Mouse (Mus musculus) gonadal fat pad, adult 2 months (tissue): ENCODE data around the gene Parp16. TPM values are rescaled to one million over a fixed set of nuclear protein-coding genes. Genes with fewer than 3 reads are reported as not detected.
"Not testable (repeated sequence)": the region's sequence is repeated elsewhere in the genome, so short reads cannot be mapped to it uniquely, and the experiment has no call there.

Experiments used
- DNase-seq: peaks from one replicate; pipeline ENCODE4 v3.0.0-alpha.2; 2012; ENCODE audit warnings: low read depth
- polyA plus RNA-seq: library from polyadenylated mRNA; depleted of rRNA; stranded (reverse); fragments of >200 nt; gene quantifications from 2 replicates; pipeline ENCODE4 v1.2.3, GENCODE M21; 2012

Gene Parp16
- polyA plus RNA-seq, 1 experiment, result 12.9 TPM

DNA sequence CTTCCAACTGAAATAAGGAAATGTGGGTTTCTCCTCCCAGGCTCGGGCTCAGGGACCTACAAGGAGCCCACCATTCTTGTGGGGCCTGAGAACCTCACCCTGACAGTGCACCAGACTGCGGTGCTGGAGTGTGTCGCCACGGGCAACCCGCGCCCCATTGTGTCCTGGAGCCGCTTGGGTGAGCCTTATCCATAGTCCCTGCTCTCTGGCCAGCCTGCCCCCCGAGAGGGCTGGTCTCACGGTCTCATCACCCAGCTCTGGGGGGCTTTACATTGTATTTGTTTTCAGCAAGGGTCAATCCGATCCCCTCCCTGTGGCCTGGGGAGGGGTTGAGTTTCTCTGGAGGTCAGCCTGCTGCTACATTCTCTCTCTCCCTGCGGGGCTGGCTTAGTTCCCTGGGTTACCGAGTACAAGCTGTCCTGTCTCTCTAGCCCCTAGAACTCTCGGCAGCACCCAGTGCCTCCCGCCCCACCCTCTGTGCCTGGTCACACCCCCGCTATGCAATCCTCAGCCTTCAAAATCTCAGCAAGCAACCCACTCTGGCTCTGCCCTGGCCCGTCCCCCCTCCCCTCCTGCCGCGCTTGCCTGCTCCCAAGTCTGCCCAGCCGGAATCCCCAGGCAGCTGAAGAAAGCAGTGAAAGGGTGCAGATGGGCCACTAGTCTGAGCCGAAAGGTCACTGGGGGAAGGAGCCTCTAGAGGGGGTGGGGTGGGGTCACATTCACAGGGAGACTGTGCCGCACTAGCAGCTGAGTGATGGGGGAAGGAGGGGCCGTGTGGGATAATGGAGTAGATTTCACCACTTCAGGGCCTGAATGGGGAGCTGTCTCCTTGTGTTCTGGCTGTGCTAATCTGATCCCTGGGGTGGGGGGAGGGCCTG, 16.6 kb upstream of the Parp16 start:
- DNase-seq, result no peak

GRCm38 (mm10) chr9:65179817-65180624, 15.1 kb upstream of the Parp16 start:
- DNase-seq, result no peak

DNA sequence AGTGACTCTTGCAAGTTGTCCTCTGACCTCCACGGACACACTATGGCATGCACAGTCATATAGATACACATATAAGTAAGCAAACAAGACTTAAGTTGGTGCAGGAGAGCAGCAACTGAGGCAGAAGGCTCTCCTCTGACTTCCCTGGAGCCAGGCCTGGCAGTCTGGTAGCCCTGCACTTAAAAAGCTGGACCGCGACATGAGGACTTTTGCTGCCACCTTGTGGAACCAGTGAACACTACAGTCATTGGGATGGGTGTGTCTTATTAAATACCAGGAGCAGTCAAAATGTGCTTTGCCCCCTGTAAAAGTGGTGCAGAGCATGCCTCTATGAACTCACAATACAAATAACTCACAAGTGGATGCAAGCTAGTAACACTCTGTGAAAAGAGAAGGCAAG, 6.6 kb upstream of the Parp16 start:
- DNase-seq, result no peak

GRCm38 (mm10) chr9:65190306-65190705, 4.8 kb upstream of the Parp16 start:
- DNase-seq, result no peak

DNA sequence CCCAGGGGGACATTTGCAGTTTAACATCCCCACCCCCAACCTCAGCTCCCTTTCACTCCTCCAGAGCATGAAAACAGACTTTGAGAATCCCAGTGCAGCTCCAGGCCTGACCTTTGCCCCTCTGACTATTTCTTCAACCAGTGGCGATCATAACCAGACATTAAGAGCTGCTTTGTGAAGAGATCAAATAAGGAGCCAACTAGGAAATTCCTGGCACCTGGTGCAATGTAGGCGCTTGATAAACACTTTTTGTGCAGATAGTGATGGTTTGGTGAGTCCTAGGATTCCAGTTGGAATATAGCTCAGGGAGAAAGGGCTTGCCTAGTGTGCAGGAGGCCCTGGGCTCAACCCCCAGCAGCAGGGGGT, 3.8 kb upstream of the Parp16 start:
- DNase-seq, result no peak

- no peak for DNase-seq
Measured at GRCm38 (mm10) chr9:65191755-65192469, 3.2 kb upstream of the Parp16 start.

DNA sequence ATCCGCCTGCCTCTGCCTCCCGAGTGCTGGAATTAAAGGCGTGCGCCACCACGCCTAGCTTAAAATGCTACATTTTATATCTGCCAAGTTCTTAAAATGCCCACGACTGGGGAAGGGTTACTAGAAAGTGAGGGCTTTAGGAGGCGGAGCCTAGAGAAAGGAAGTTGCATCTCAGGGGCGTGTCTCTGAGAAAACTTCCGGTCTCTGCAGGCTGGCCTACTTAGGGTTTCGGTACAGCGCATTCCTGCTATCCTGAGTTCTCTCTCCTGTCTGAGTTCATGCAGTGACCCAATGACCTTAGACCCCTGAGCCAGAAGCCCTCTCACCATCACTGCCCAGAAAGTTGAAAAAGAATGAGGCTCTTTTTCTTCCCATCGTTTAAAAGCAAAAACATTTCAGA, 1.9 kb upstream of the Parp16 start:
- DNase-seq, result no peak

GRCm38 (mm10) chr9:65195621-65195981, 448 bp downstream of the Parp16 start:
- DNase-seq, result no peak

DNA sequence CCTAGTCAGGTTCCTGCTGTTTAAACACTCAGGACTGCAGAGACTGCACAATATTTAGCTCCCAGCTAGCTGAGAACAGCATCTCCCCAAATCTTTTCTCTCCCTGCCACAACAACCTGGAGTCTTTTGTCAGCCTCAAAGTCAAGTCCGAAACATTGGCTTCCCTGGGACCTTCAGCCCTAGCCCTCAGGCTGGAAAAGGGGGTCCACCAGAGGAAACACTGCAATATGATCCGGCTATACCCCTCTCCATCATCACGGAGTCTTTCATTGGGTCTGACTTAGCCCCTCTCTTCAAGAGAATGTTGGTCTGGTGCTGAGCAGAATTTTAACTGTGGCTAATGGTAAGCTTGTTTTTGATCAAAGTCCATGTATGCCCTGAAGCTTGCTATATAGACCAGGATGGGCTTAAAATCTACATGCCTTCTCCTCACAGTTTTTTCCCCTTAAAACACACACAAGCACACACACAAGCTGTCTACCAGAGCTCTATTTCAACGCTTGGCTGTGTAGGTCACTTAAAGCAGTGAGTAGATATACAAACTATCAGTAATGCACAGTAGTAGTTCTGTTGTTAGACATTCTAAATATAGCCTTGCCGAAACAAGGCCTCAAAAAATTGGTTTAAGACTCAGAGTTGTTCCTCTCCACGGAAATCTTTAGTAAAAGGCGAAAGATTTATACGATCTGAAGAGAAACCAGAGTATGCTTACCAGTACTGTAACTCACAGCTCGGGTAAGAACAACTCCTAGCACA, 1.0 kb downstream of the Parp16 start:
- no peak for DNase-seq

- no peak for DNase-seq
Measured at GRCm38 (mm10) chr9:65196738-65197569, 1.8 kb downstream of the Parp16 start.

- DNase-seq, result no peak
Measured at GRCm38 (mm10) chr9:65197826-65198225, 2.7 kb downstream of the Parp16 start.

DNA sequence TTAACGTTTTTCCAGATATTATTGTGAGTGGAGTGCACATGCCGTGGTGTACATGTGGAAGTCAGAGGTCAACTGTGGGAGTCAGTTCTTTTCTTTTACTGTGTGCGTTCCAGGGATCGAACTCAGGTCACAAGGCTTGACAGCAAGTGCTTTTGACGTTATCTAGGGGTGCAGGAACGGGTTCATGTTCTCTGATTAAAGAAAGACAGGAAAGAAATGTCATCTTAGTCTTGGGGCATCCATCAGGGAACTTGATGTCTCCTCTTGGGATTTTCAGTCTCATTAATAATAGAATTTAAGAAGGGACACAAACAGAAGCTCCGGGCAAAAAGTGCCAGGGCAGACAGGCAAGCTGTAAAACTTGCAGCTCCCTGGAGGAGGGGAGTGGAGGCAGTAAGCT, 4.6 kb downstream of the Parp16 start:
- no peak for DNase-seq

DNA sequence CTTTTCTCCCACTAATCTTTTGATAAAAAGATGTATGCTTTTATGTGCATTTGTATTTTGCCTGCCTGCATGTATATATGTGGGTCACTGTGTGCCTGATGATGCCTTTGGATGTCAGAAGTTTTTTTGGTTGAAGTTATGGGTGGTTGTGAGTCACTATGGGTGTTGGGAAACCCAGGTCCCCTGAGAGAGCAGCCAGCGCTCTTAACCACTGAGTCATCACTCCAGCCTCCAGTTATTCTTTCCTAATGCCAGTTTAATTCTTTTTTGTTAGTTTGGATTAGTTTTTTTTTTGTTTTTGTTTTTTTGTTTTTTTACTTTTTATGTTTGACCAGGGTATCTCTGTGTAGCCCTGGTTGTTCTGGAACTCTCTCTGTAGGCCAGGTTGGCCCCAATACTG, 5.5 kb downstream of the Parp16 start:
- no peak for DNase-seq

GRCm38 (mm10) chr9:65201021-65201380, 5.8 kb downstream of the Parp16 start:
- no peak for DNase-seq

DNA sequence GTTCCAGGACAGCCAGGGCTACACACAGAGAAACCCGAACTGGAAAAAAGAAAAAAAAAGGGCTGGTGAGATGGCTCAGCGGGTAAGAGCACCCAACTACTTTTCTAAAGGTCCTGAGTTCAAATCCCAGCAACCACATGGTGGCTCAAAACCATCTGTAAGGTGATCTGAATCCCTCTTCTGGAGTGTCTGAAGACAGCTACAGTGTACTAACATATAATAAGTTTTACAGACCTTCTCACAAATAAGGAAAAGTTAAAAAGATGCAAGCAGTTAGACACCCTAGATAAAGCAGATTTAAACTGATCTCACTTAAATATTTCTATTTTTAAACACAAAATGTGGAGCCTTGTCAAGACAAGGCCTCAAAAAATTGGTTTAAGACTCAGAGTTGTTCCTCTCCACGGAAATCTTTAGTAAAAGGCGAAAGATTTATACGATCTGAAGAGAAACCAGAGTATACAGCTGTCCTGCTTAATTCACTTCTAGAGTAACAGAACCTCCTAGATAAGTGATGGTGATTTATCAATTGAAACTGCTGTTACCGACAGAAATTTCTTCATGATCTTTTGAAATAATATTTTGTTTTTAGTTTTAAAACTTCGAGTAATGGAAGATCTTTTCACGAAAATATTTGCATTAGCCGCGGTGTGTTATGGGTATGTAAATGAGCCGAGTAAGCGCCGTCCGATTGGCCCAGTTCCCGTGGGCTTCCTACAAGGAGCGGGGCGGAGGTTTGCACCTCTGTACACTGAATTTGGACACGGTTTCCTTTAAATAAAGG, 6.4 kb downstream of the Parp16 start:
- DNase-seq, result no peak

GRCm38 (mm10) chr9:65202165-65202754, 7.1 kb downstream of the Parp16 start:
- no peak for DNase-seq

- no peak for DNase-seq
Measured at GRCm38 (mm10) chr9:65205049-65205815, 10.1 kb downstream of the Parp16 start.

- not testable (repeated sequence) for DNase-seq
Measured at GRCm38 (mm10) chr9:65207041-65207815, 12.1 kb downstream of the Parp16 start.
